Mouse (Mus musculus): ENCODE measurements at regions not wholly inside any gene's neighbourhood (a gene's known extent, or its start where the extent isn't known, plus 50 kb on each side); places are given as distances from the start of the nearest gene placed in this dataset.
"Not testable (repeated sequence)": the region's sequence is repeated elsewhere in the genome, so short reads cannot be mapped to it uniquely, and the experiment has no call there.

- DNase-seq (ENCODE audit: low spot score in 2 of 2): no peak
Measured at GRCm38 (mm10) chr14:17058438-17058837, 239.5 kb upstream of the Rarb start.

- DNase-seq (ENCODE audit: low spot score in 2 of 2): no peak
Measured at GRCm38 (mm10) chr14:17057355-17057754, 238.4 kb upstream of the Rarb start.

DNA sequence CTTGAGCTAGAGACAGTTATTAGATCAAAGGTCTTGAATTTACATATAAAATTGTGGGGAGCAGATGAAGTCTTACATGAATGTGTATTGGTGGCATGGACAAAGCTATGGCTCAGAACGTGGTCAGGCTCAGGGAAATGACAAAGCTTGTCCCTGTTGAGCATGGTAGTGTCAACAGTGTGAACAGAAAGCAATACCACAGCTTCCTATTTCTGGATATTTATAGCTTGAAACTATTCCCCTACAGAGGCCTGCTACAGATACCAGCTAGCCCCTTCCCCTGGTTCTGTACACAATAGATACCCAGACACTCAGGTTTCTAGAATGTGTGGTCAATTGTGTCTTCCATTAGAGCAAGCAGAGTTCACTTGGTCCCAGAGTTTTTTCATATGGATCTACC, 236.8 kb upstream of the Rarb start:
- DNase-seq (ENCODE audit: low spot score in 2 of 2): no peak

DNA sequence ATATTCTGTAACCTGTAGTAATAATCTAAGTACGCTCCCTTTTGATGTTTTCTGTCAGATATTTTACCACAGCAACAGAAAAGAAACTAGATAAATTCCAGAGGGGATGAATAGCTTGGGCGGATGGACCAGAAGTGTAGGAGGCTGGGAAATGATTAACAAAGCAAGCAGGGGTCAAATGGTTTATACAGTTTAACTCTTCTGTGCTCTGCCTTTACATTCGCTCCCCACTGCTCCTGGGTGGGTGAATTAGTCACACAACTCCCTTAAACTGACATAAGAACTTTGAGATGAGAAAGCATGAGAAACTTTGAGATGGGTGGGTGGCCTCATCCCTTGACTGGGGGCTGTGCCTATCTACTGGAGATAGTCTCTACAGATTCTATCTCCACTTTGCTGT, 235.4 kb upstream of the Rarb start:
- DNase-seq (ENCODE audit: low spot score in 2 of 2): no peak

DNA sequence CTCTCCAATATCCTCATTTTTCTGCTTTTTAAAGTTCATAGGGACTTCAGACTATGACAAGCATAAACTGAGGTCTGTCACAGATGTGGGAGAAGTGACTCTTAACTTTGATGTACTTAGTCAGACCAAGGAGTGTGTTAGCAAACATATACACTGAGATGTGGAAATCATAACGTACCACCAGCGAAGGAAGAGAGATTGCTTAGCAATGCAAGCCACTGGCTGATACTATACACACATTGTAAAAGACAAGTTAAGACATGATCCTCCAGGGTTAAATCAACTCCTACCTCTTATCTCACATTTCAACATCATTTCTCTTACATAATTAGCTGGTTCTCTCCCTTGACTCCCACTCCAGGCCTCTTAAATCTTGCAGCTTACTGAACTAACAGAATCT, 227.9 kb upstream of the Rarb start:
- DNase-seq (ENCODE audit: low spot score in 2 of 2): no peak

- no peak for DNase-seq (ENCODE audit: low spot score in 2 of 2)
Measured at GRCm38 (mm10) chr14:17045426-17046132, 226.6 kb upstream of the Rarb start.

- no peak for DNase-seq (ENCODE audit: low spot score in 2 of 2)
Measured at GRCm38 (mm10) chr14:17020603-17021356, 201.8 kb upstream of the Rarb start.

GRCm38 (mm10) chr14:17012931-17013330, 194.0 kb upstream of the Rarb start:
- DNase-seq (ENCODE audit: low spot score in 2 of 2): no peak

DNA sequence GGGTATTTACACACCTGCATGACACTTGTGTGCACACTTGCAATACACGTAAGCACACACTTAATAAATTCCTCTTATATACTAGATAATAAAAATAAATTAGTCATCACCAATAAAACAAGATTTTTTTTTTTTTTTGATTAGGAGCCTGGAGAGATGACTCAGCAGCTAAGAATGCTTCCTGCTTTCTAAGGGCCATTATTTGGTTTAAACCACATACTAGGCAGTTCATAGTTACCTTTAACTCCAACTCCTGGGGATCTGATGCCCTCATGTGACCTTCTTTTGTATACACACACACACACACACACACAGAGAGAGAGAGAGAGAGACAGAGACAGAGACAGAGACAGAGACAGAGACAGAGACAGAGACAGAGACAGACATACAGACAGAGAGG, 193.2 kb upstream of the Rarb start:
- no peak for DNase-seq (ENCODE audit: low spot score in 2 of 2)

DNA sequence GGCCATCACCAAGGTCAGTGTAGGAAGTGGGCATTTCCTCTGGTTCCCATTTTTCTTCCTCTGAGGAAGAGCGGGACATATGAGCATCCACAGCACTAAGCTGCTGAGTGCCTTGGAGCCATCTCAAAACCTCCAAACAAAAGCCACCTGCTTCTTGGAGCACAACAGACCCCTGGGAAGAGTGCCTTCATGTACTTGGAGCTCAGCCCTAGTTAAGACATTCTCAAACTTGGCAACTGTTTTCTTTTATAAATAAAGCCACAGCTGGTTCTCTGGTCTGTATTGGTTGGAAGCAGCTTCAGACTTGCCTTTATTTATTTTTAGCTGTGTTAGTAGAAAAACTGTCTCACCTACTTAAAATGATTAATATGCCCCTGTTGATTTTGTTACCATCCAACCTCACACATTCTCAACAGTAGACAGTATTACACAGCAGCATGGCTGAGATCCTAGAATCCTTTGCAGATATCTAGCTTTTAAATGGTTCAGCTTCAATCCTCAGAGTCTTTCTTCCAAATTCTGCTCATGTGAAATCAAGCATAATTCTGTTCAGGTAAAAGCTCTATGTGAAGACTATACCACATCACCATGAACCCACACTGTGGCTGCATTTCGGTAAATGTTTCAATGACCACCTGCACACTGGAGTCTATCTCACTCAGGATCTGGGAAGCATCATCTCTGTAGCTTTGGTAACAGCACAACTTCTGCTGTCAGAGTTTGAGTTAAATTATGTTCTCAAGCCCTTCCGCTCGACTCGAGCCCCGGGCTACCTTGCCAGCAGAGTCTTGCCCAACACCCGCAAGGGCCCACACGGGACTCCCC, 186.4 kb upstream of the Rarb start:
- no peak for DNase-seq (ENCODE audit: low spot score in 2 of 2)

DNA sequence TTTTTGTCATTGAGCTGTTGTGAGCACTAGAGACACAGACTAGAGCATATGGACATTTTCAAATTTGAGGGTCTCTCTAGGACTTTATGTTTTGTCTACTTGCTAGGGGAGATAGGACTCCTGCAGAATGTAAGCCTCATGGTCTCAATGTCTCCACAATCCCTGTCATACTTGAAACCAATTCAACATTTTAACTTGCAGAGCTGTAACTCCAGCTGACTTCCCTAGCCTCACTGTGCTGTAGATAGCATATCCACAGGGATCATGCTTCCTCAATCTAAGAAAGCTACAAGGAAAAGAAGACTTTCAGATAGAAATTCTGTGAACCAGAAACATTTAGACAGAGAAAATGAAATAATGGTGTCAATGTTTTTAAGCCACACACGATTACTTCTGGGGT, 185.8 kb upstream of the Rarb start:
- DNase-seq (ENCODE audit: low spot score in 2 of 2): no peak

DNA sequence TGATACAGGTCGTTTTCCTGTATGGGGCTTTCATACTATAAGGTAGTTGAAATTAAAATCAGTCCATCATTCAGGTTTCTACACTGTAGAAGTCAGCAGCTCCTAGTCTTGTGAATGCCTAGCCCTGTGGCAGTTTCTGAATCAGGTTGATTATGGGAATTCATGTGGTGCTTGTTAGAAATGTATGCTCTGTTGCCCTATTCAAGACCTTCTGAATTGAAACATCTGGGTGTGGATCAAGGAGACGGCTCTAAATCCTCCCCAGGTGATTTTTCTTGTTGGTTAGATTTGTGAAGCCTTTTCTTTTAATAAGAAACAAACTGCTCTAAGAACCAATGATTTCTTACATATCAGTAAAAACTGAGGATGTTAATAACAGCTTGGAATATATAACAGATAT, 177.8 kb upstream of the Rarb start:
- no peak for DNase-seq (ENCODE audit: low spot score in 2 of 2)

GRCm38 (mm10) chr14:16970911-16971310, 152.0 kb upstream of the Rarb start:
- DNase-seq (ENCODE audit: low spot score in 2 of 2): not testable (repeated sequence)

DNA sequence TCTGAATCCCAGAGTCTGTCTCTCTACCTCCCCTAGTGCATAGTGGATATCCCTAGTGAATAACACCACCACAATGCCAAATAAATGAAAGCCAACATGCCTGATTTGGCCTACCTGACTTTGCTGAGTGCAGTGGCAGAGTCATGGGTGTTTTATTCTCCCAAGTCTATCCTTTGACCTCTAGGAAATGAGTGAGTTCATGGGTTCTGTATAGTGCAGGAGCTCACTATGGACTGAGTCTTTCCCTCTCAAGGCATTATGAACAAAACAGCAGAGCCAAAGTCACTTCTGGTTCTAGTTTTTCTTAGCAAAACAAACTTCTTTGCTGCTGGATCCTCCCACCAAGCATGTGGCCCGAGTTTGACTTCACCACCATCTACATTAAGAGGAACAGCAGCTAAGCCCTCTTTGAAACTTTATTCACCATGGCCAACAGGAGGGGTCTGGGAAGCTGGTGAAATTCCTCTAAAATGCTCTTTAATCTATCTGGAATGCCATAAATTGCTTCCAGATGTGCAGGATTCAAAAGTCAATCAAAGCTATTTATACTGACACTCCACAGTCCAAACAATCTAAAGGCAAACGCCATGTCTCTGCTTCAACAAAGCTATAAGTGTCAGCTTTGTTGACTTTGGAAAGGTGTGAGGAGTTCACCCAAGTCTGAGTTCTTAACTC, 145.9 kb upstream of the Rarb start:
- no peak for DNase-seq (ENCODE audit: low spot score in 2 of 2)

GRCm38 (mm10) chr14:16962216-16962826, 143.4 kb upstream of the Rarb start:
- no peak for DNase-seq (ENCODE audit: low spot score in 2 of 2)

DNA sequence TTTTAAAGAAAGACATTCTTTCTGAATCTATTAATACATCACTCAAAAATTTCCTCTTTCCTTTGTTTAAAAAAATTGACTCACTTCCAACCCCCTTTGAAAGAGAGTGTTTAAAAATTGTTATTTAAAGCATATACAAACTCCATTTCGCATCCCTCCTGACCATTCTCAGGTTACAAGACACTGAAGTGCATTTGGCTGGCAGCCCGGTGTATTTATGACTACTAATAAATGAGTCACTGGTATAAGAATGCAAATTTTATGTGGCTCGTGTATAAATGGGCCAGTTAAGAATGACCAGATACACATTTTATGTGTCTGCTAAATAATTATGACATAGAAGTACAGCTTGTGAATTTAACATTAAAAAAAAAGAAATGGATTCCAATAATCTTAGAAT, 138.8 kb upstream of the Rarb start:
- DNase-seq (ENCODE audit: low spot score in 2 of 2): no peak

DNA sequence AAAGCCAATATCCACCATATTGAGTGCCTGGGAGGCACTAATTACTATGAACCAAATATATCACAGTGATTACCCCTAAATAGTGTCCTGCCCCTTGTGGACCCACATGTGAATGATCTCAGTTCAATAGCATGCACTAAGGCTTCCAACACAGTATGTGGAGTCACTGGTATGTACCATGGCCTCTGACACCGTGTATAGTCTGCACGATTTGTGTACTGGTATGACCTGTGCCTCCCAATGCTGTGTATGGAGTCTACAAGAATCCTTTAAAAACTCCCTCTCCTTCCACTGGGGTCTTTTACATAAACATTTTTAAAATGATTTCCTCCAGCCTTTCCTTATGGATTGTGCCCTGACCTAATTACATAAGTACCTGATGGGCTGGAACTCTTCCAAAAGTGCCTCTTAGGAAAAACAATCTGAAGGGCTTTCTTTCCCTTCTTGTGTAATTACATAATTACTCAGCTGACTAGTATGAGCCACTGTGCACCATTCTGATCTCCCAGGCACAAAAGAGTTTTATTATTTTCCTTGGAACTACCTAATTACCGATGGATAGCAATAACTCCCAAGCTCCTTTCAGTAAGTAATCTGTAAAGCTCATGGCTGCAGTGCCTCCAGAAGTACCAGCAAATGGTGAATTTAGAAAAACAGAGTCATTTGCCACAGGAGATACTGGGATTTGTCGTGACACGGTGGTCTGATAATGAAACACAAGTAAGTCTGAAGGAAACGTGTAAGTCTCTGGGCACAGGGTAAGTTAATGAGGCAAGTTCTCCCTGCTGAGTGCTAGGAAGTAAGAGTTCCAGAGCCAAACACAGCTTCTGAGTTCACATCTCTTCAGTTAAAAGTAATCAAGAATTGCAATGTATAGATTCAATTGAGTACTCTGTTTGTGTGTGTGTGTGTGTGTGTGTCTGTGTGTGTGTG, 135.8 kb upstream of the Rarb start:
- no peak for DNase-seq (ENCODE audit: low spot score in 2 of 2)

GRCm38 (mm10) chr14:16948736-16949135, 129.8 kb upstream of the Rarb start:
- DNase-seq (ENCODE audit: low spot score in 2 of 2): no peak

DNA sequence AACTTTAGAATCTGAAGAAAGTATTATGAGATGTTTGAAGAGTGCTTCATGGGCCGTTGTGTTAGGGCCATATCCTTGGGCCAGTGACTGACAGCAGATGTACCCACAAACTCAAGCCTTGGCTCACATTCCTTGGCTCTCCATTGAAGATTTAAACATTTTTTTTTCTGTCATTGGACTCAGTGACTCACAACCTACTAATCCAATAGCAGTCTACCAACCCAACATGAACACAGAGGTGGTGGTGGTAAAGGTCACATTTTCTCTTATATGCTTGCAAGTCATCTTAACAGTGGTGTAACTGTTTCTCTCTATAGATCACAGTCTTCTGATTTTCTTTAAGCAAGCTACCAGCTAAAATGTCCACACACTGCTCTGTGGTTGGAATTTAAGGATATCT, 125.5 kb upstream of the Rarb start:
- DNase-seq (ENCODE audit: low spot score in 2 of 2): no peak

GRCm38 (mm10) chr14:16943531-16943930, 124.6 kb upstream of the Rarb start:
- DNase-seq (ENCODE audit: low spot score in 2 of 2): no peak

Measured in left cerebral cortex, adult 8-10 months (tissue).